Mouse (Mus musculus) liver, embryonic 13.5 days (tissue): ENCODE results near the gene Cfap74. TPM values are rescaled to one million over a fixed set of nuclear protein-coding genes. Genes with fewer than 3 reads are reported as not detected.

Experiments
- ATAC-seq: fragments of 200-750 bp; cut with Nextera tagmentation; 2 replicates; pipeline ENCODE4 v1.8.0; 2017; ENCODE audit warnings: low read depth, mild to moderate bottlenecking, moderate number of reproducible peaks, moderate library complexity
- DNase-seq: peaks from one replicate; pipeline ENCODE4 v3.0.0; 2022
- H3K27ac ChIP-seq: fragments of 300-500 bp; sonication (generic); 2 replicates; pipeline ENCODE4 v1.5.1; 2015; ENCODE audit warnings: moderate library complexity, mild to moderate bottlenecking, inconsistent platforms
- H3K27me3 ChIP-seq: fragments of 300-500 bp; sonication (generic); 2 replicates; pipeline ENCODE4 v1.6.1; 2015; ENCODE audit warnings: mild to moderate bottlenecking, inconsistent platforms
- H3K36me3 ChIP-seq: fragments of 300-500 bp; sonication (generic); 2 replicates; pipeline ENCODE4 v1.6.1; 2015; ENCODE audit warnings: mild to moderate bottlenecking, inconsistent platforms
- H3K4me1 ChIP-seq: fragments of 300-500 bp; sonication (generic); replicated peaks from 2 replicates; pipeline ENCODE4 v1.6.1; 2015; ENCODE audit warnings: inconsistent platforms
- H3K4me2 ChIP-seq: fragments of 300-500 bp; sonication (generic); 2 replicates; pipeline ENCODE4 v1.6.1; 2015; ENCODE audit warnings: inconsistent platforms, mild to moderate bottlenecking, moderate library complexity
- H3K4me3 ChIP-seq: fragments of 300-500 bp; sonication (generic); replicated peaks from 2 replicates; pipeline ENCODE4 v1.5.1; 2015; ENCODE audit warnings: mild to moderate bottlenecking, inconsistent platforms
- H3K9ac ChIP-seq: fragments of 300-500 bp; sonication (generic); 2 replicates; pipeline ENCODE4 v1.6.1; 2015; ENCODE audit warnings: mild to moderate bottlenecking, inconsistent platforms
- H3K9me3 ChIP-seq: fragments of 300-500 bp; sonication (generic); replicated peaks from 2 replicates; pipeline ENCODE4 v1.6.1; 2016; ENCODE audit warnings: inconsistent platforms
- WGBS: fragments of 180-500 bp; shearing (Covaris S2); methylation state at CpG from one replicate; pipeline ENCODE4 v1.1.7; 2015; ENCODE audit not compliant: insufficient replicate concordance; 5-methylcytosine and 5-hydroxymethylcytosine counted together
- polyA plus RNA-seq: library from polyadenylated mRNA; unstranded; fragments of >200 nt; fragmentation: Nextera tagmentation; extraction: Ambion mirVana; gene quantifications from 2 replicates; pipeline ENCODE4 v1.2.1, GENCODE M21; 2015

Gene Cfap74
- polyA plus RNA-seq, 1 experiment from 2014 or later: 0.09 TPM

DNA sequence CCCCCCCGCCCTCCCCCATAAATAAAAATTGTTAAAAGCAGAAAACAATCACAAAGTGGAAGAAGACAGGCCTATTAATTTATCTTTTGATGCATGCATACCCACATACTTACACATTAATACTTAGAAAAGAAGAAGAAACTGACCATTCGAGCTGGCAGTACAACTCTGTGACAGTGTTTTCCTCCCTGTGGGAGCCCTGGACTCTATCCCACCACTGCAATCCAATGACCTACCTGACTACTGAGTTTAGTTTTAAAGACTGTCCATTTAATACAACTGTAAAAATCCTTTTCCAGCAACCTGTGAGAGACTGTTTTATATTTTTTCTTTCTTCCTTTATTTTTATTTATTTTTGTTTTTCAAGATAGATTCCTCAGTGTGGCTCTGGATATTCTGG is 92.1 kb downstream of the Cfap74 start:
- Histone ChIP-seq H3K36me3 (no peaks in the 10 kb centered on the region), H3K4me2 (no peak overlapping the region), H3K27me3 (no peaks in the 10 kb centered on the region), H3K4me1 (peaks cover 51% of the 10 kb centered on the region), H3K27ac (no peak overlapping the region), H3K4me3 (no peak overlapping the region), H3K9ac (no peak overlapping the region), H3K9me3 (no peaks in the 10 kb centered on the region)
- ATAC-seq: no peak
- WGBS: 63% methylated on average over 2 of the region's 2 CpGs
- no peak for DNase-seq

DNA sequence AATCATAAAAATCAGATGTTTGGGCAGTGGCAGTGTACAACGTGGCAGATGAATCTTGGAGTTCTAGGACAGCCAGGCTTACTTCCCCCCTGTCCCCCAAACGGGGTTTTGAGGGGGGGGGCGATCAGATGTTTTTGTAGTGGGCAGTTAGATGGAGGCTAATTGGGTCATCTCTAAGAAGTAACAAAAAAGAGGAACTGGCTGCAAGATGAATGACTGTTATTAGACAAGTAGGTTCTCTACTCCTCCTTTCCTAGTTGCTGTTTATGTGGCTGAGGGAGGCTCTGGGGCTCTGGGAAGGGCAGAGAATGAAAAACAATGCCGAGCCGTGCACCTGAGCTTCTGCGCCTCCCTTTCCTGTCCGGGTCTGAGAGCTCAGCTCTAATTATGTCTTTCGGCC is 96.1 kb downstream of the Cfap74 start:
- DNase-seq (no peak), ATAC-seq (no peak)
- H3K9ac ChIP-seq: no peak overlapping the region
- no peaks in the 10 kb centered on the region for H3K36me3 ChIP-seq
- WGBS: 21% methylated on average over 8 of the region's 8 CpGs
- peaks cover 46% of the 10 kb centered on the region for H3K4me1 ChIP-seq
- H3K4me2 ChIP-seq: no peak overlapping the region
- H3K4me3 ChIP-seq: no peak overlapping the region
- no peaks in the 10 kb centered on the region for H3K9me3 ChIP-seq
- H3K27me3 ChIP-seq: no peaks in the 10 kb centered on the region
- H3K27ac ChIP-seq: no peak overlapping the region

GRCm38 (mm10) chr4:155505671-155506295 is 96.8 kb downstream of the Cfap74 start:
- 74% methylated on average over 5 of the region's 5 CpGs for WGBS
- ATAC-seq: no peak
- peaks cover 46% of the 10 kb centered on the region for H3K4me1 ChIP-seq

GRCm38 (mm10) chr4:155508614-155509013 is 99.6 kb downstream of the Cfap74 start:
- H3K27me3 ChIP-seq: no peaks in the 10 kb centered on the region
- H3K27ac ChIP-seq: no peak overlapping the region
- WGBS: 77% methylated on average over 4 of the region's 4 CpGs
- peaks cover 34% of the 10 kb centered on the region for H3K4me1 ChIP-seq
- no peak overlapping the region for H3K9ac ChIP-seq
- H3K36me3 ChIP-seq: peaks cover 3% of the 10 kb centered on the region; the same call in 1 of the 2 replicates
- no peak overlapping the region for H3K4me3 ChIP-seq
- H3K9me3 ChIP-seq: no peaks in the 10 kb centered on the region
- ATAC-seq: no peak
- H3K4me2 ChIP-seq: no peak overlapping the region
- DNase-seq: no peak

More at GRCm38 (mm10) chr4:155505671-155506295, 96.8 kb downstream of the Cfap74 start:
- Histone ChIP-seq H3K9ac (no peak overlapping the region), H3K36me3 (no peaks in the 10 kb centered on the region), H3K4me3 (no peak overlapping the region), H3K27ac (no peak overlapping the region), H3K9me3 (no peaks in the 10 kb centered on the region), H3K4me2 (no peak overlapping the region), H3K27me3 (no peaks in the 10 kb centered on the region)
- DNase-seq: no peak

DNA sequence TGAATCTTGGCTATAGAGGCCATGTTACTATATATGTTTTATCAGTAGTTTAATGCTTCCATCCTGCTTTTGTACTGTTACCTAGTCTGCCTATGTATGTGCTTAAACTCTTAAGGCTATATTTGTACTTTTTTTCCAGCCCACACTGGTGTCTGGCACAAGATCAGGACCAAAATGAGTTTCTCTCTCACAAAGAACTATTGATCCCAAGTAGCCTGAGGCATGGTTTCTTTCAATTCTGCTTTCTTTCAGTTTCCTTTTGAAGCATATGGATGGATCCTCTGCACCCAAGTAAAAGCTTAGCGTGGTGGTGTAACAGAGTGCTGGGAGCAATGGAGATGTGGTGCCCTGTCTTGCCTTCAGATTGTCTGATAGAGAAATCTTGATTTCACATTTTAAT is 102.0 kb downstream of the Cfap74 start:
- Histone ChIP-seq H3K4me2 (no peak overlapping the region), H3K4me3 (no peak overlapping the region), H3K9me3 (no peaks in the 10 kb centered on the region), H3K27me3 (no peaks in the 10 kb centered on the region), H3K4me1 (peaks cover 15% of the 10 kb centered on the region), H3K9ac (no peak overlapping the region), H3K36me3 (peaks cover 3% of the 10 kb centered on the region; the same call in 1 of the 2 replicates), H3K27ac (no peak overlapping the region)
- ATAC-seq (no peak), DNase-seq (no peak)
- WGBS: 87% methylated on average over 1 of the region's 1 CpGs

- no peaks in the 10 kb centered on the region for H3K9me3 ChIP-seq
- peaks cover 3% of the 10 kb centered on the region; the same call in 1 of the 2 replicates for H3K36me3 ChIP-seq
- 88% methylated on average over 2 of the region's 2 CpGs for WGBS
- ATAC-seq (no peak), DNase-seq (no peak)
- H3K27ac ChIP-seq: no peak overlapping the region
- no peaks in the 10 kb centered on the region for H3K27me3 ChIP-seq
- H3K9ac ChIP-seq: no peak overlapping the region
- peaks cover 7% of the 10 kb centered on the region; the same call in 1 of the 2 replicates for H3K4me1 ChIP-seq
- H3K4me3 ChIP-seq: no peak overlapping the region
- no peak overlapping the region for H3K4me2 ChIP-seq
These were observed 105.8 kb downstream of the Cfap74 start for GRCm38 (mm10) chr4:155514810-155515209.

Other genes with a start within 250 kb of the Cfap74 start
- 2.2 and 2.4 TPM in 2 replicates for gene Ski, start 186.6 kb upstream of the Cfap74 start, polyA plus RNA-seq
- gene Faap20, start 159.4 kb upstream of the Cfap74 start, polyA plus RNA-seq: 23.4 and 23.6 TPM in 2 replicates
- gene Prkcz, start 47.8 kb upstream of the Cfap74 start, polyA plus RNA-seq: 1.9 and 2.2 TPM in 2 replicates
- not detected in 2 replicates for gene Gabrd, start 11.1 kb upstream of the Cfap74 start, polyA plus RNA-seq
- gene Tmem52, start 59.9 kb downstream of the Cfap74 start, polyA plus RNA-seq: not detected in 2 replicates
- 130 and 137 TPM in 2 replicates for gene Gnb1, start 82.2 kb downstream of the Cfap74 start, polyA plus RNA-seq
- 60.4 and 68.0 TPM in 2 replicates for gene Nadk, start 153.2 kb downstream of the Cfap74 start, polyA plus RNA-seq
- gene Slc35e2, start 192.2 kb downstream of the Cfap74 start, polyA plus RNA-seq: 4.4 and 5.9 TPM in 2 replicates
- gene Cdk11b, start 215.7 kb downstream of the Cfap74 start, polyA plus RNA-seq: 30.6 and 36.2 TPM in 2 replicates
- gene Gm10563, start 236.2 kb downstream of the Cfap74 start, polyA plus RNA-seq: not detected in 2 replicates
- gene Mmp23, start 244.2 kb downstream of the Cfap74 start, polyA plus RNA-seq: 4.9 and 6.0 TPM in 2 replicates